Mouse (Mus musculus) midbrain, postnatal 0 days (tissue): Measurements from ENCODE around the gene Fam187a. TPM values are rescaled to one million over a fixed set of nuclear protein-coding genes. Genes with fewer than 3 reads are reported as not detected.

Experiments
- ATAC-seq: fragments of 200-750 bp; cut with Nextera tagmentation; 2 replicates; pipeline ENCODE4 v1.8.0; 2017; ENCODE audit warnings: moderate number of reproducible peaks, mild to moderate bottlenecking, moderate TSS enrichment, moderate library complexity; ENCODE audit not compliant: low FRiP score
- DNase-seq: peaks from one replicate; pipeline ENCODE4 v3.0.0-alpha.2; 2015; ENCODE audit warnings: low spot score
- H3K27ac ChIP-seq: fragments of 300-500 bp; sonication (generic); 2 replicates; pipeline ENCODE4 v1.5.1; 2014; ENCODE audit warnings: low read depth, mild to moderate bottlenecking, low read length, mixed read lengths
- H3K27me3 ChIP-seq: fragments of 300-500 bp; sonication (generic); 2 replicates; pipeline ENCODE4 v1.6.1; 2014; ENCODE audit warnings: low read length, control low read depth, mixed read lengths; ENCODE audit not compliant: insufficient read depth
- H3K36me3 ChIP-seq: fragments of 300-500 bp; sonication (generic); 2 replicates; pipeline ENCODE4 v1.6.1; 2014; ENCODE audit warnings: low read length, control low read depth, mixed read lengths; ENCODE audit not compliant: insufficient read depth
- H3K4me1 ChIP-seq: fragments of 300-500 bp; sonication (generic); 2 replicates; pipeline ENCODE4 v1.6.1; 2014; ENCODE audit warnings: mild to moderate bottlenecking, control low read depth, antibody characterized with exemption, low read length, mixed read lengths; ENCODE audit not compliant: insufficient read depth
- H3K4me2 ChIP-seq: fragments of 300-500 bp; sonication (generic); 2 replicates; pipeline ENCODE4 v1.6.1; 2014; ENCODE audit warnings: low read depth, mild to moderate bottlenecking, low read length, mixed read lengths; ENCODE audit not compliant: poor library complexity, severe bottlenecking
- H3K4me3 ChIP-seq: fragments of 300-500 bp; sonication (generic); 2 replicates; pipeline ENCODE4 v1.5.1; 2014; ENCODE audit warnings: low read depth, mild to moderate bottlenecking, low read length, moderate library complexity
- H3K9ac ChIP-seq: fragments of 300-500 bp; sonication (generic); replicated peaks from 2 replicates; pipeline ENCODE4 v1.6.1; 2014; ENCODE audit warnings: mild to moderate bottlenecking, low read length, moderate library complexity, mixed read lengths; ENCODE audit not compliant: poor library complexity, severe bottlenecking
- H3K9me3 ChIP-seq: fragments of 300-500 bp; sonication (generic); 2 replicates; pipeline ENCODE4 v1.6.1; 2016; ENCODE audit warnings: low read length, control low read depth
- CTCF ChIP-seq: IDR thresholded peaks from 2 replicates; pipeline ENCODE4 v1.5.1; 2016; ENCODE audit warnings: antibody characterized with exemption, mild to moderate bottlenecking
- WGBS: fragments of 180-500 bp; shearing (Covaris S2); extraction: QIAGEN DNeasy Blood & Tissue Kit; methylation state at CpG from one replicate; pipeline ENCODE4 v1.1.7; 2014; 5-methylcytosine and 5-hydroxymethylcytosine counted together
- polyA plus RNA-seq: library from polyadenylated mRNA; unstranded; fragments of >200 nt; fragmentation: Nextera tagmentation; extraction: Ambion mirVana; gene quantifications from 2 replicates; pipeline ENCODE4 v1.2.1, GENCODE M21; 2015
- total RNA-seq: library from RNA; depleted of rRNA; stranded (reverse); fragments of >200 nt; gene quantifications from 2 replicates; pipeline ENCODE4 v1.2.3, GENCODE M21; 2014

Gene Fam187a
- total and polyA plus RNA-seq, 2 experiments from 2014 or later: 0.12 TPM; not detected in 1

GRCm38 (mm10) chr11:102864272-102864671 lies 20.7 kb upstream of the Fam187a start:
- ATAC-seq: no peak
- WGBS: 32% methylated on average over 4 of the region's 4 CpGs

GRCm38 (mm10) chr11:102874801-102875334 lies 10.1 kb upstream of the Fam187a start:
- 89% methylated on average over 7 of the region's 7 CpGs for WGBS
- ATAC-seq: no peak
- H3K9ac ChIP-seq: no peak overlapping the region

More at GRCm38 (mm10) chr11:102864272-102864671, 20.7 kb upstream of the Fam187a start:
- Histone ChIP-seq H3K36me3 (peaks cover 52% of the 10 kb centered on the region), H3K4me2 (no peak overlapping the region), H3K9me3 (no peaks in the 10 kb centered on the region), H3K4me3 (no peak overlapping the region), H3K27ac (no peak overlapping the region), H3K9ac (no peak overlapping the region), H3K27me3 (no peaks in the 10 kb centered on the region), H3K4me1 (no peaks in the 10 kb centered on the region)
- peak; percentile 88 for TF ChIP-seq CTCF
- DNase-seq: peak; percentile 91

GRCm38 (mm10) chr11:102879558-102879957 lies 5.4 kb upstream of the Fam187a start:
- ATAC-seq: no peak
- Histone ChIP-seq H3K9ac (0 out of 2 replicates have a peak overlapping the region, but pooled peaks have one; percentile 67), H3K27ac (no peak overlapping the region), H3K9me3 (no peaks in the 10 kb centered on the region), H3K36me3 (peaks cover 18% of the 10 kb centered on the region), H3K4me1 (peaks cover 5% of the 10 kb centered on the region; the same call in 1 of the 2 replicates), H3K4me3 (peak overlapping the region; percentile 69; the same call in 1 of the 2 replicates), H3K4me2 (peak overlapping the region; percentile 68; the same call in 1 of the 2 replicates), H3K27me3 (no peaks in the 10 kb centered on the region)
- DNase-seq: no peak
- TF ChIP-seq CTCF: no peak
- WGBS: 64% methylated on average over 2 of the region's 2 CpGs

More at GRCm38 (mm10) chr11:102874801-102875334, 10.1 kb upstream of the Fam187a start:
- no peak overlapping the region for H3K4me2 ChIP-seq
- no peak overlapping the region for H3K27ac ChIP-seq
- no peaks in the 10 kb centered on the region for H3K27me3 ChIP-seq
- no peaks in the 10 kb centered on the region for H3K9me3 ChIP-seq
- no peak overlapping the region for H3K4me3 ChIP-seq
- H3K4me1 ChIP-seq: peaks cover 2% of the 10 kb centered on the region; the same call in 1 of the 2 replicates
- peaks cover 40% of the 10 kb centered on the region for H3K36me3 ChIP-seq
- DNase-seq: no peak
- no peak for TF ChIP-seq CTCF

GRCm38 (mm10) chr11:102880585-102881313 lies 4.2 kb upstream of the Fam187a start, which contains the start of the genes Eftud2 and Ccdc103:
TSS of gene Eftud2 (minus strand) at chr11:102880985.
TSS of gene Ccdc103 (plus strand) at chr11:102881204.
- DNase-seq: peak; percentile 93
- TF ChIP-seq CTCF: peak; percentile 4; the same call in 1 of the 2 replicates
- Histone ChIP-seq H3K4me2 (peak within 1 kb of the TSS; percentile 68), H3K27ac (peak within 1 kb of the TSS; percentile 85), H3K36me3 (peaks cover 10% of the 10 kb centered on the region), H3K4me3 (peak within 1 kb of the TSS; percentile 69), H3K4me1 (peaks cover 5% of the 10 kb centered on the region; the same call in 1 of the 2 replicates), H3K9me3 (no peaks in the 10 kb centered on the region), H3K9ac (peak within 1 kb of the TSS; percentile 67), H3K27me3 (no peaks in the 10 kb centered on the region)
- under 1% methylated on average over 62 of the region's 62 CpGs for WGBS
- ATAC-seq: peak; percentile 89

GRCm38 (mm10) chr11:102881314-102882198 lies 3.4 kb upstream of the Fam187a start:
- no peak for TF ChIP-seq CTCF
- peak overlapping the region; percentile 67 for H3K9ac ChIP-seq
- peaks cover 8% of the 10 kb centered on the region for H3K36me3 ChIP-seq
- 15% methylated on average over 13 of the region's 13 CpGs for WGBS
- peak overlapping the region; percentile 69 for H3K4me3 ChIP-seq
- H3K9me3 ChIP-seq: no peaks in the 10 kb centered on the region
- peaks cover 5% of the 10 kb centered on the region; the same call in 1 of the 2 replicates for H3K4me1 ChIP-seq
- DNase-seq: no peak
- peak; percentile 6; the same call in 1 of the 2 replicates for ATAC-seq
- H3K4me2 ChIP-seq: peak overlapping the region; percentile 68
- H3K27ac ChIP-seq: peak overlapping the region; percentile 85
- H3K27me3 ChIP-seq: no peaks in the 10 kb centered on the region
